ENCODE assay signal across 8 mouse cellular contexts in the genomic region with DNA sequence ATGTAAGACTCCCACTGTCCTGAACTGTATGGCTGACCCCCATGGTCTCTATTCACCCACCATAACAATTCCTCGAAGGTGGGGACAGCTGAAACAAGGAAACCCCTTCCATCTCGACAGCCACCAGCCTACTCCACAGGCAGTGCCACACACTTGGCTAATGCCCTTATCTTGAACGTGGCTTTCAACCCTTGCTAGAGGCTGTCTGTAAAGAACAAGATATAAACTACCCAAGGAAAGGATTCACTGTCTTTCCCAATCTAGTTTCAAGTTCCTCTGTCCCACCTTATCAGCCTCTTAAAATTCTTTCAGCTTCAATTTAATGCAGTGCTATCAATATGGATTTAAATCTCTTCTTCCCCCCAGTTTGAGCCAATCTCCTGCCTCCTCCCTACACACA. TPM values are rescaled to one million over a fixed set of nuclear protein-coding genes. Genes with fewer than 3 reads are reported as not detected.
A peak's percentile ranks its signal among the peaks of the same experiment; 100 is the strongest.
DNase-seq lines count a peak whose midpoint lies in the region; ATAC-seq and TF ChIP-seq lines count a peak whose summit lies in the region.

No protein-coding gene starts in this region.

- ATAC-seq in liver, embryonic 15.5 days (ENCODE audit: insufficient read depth) = no peak

- no peak for TF ChIP-seq CTCF in spleen, adult 2 months (IDR thresholded peaks at IDR 0.05; ENCODE audit: extremely low read depth, insufficient read depth, insufficient read length, insufficient replicate concordance)

- TF ChIP-seq POLR2A in spleen, adult 2 months (IDR thresholded peaks at IDR 0.05; ENCODE audit: low read depth, low read length) = no peak

- no peak overlapping the region for H3K4me3 ChIP-seq in spleen, adult 2 months (ENCODE audit: extremely low read depth, insufficient read depth, insufficient read length)
- peak overlapping the region; percentile 67 for H3K4me3 ChIP-seq in liver, embryonic 15.5 days (replicated peaks)

- intact Hi-C loops in left cerebral cortex, postnatal 36 days (cut with DNase I) = no loop called here

- H3K4me1 ChIP-seq in spleen, adult 2 months (ENCODE audit: control insufficient read depth, insufficient read depth, insufficient read length) = peaks cover 19% of the 10 kb centered on the region; the same call in 1 of the 2 replicates
- H3K4me1 ChIP-seq in liver, embryonic 15.5 days (replicated peaks) = peaks cover 42% of the 10 kb centered on the region

- peak overlapping the region; percentile 97 for H3K4me2 ChIP-seq in liver, embryonic 15.5 days

- H3K9me3 ChIP-seq in liver, embryonic 15.5 days (replicated peaks) = no peaks in the 10 kb centered on the region

- 0 out of 2 replicates have a peak overlapping the region, but pooled peaks have one; percentile 24 for H3K27ac ChIP-seq in spleen, adult 2 months (ENCODE audit: insufficient read depth, low read length)
- peak overlapping the region; percentile 51; the same call in 1 of the 2 replicates for H3K27ac ChIP-seq in liver, embryonic 15.5 days (replicated peaks)

- H3K27me3 ChIP-seq in spleen, adult 2 months (ENCODE audit: control insufficient read depth, insufficient read depth, low read length) = no peaks in the 10 kb centered on the region
- H3K27me3 ChIP-seq in liver, embryonic 15.5 days = peaks cover 31% of the 10 kb centered on the region

- peak overlapping the region; percentile 40 for H3K9ac ChIP-seq in liver, embryonic 15.5 days

- 30% methylated on average over 3 of the region's 3 CpGs for WGBS in spleen, adult 2 months
- WGBS in liver, embryonic 15.5 days (ENCODE audit: insufficient replicate concordance) = 16% methylated on average over 3 of the region's 3 CpGs

- H3K36me3 ChIP-seq in spleen, adult 2 months (ENCODE audit: control insufficient read depth, insufficient read depth, low read length) = no peaks in the 10 kb centered on the region
- H3K36me3 ChIP-seq in liver, embryonic 15.5 days (replicated peaks) = no peaks in the 10 kb centered on the region; the same call in none of the 2 replicates

- peak; percentile 42 for DNase-seq in cerebellum, adult 9-11 months
- no peak for DNase-seq in cerebellum, postnatal 10 days
- DNase-seq in spleen, adult 2 months (ENCODE audit: low read depth in 1 of 2, low spot score in 2 of 2) = no peak
- DNase-seq in spleen, adult 12 weeks (ENCODE audit: low spot score) = no peak
- DNase-seq in urinary bladder, postnatal 36 days (ENCODE audit: low spot score in 2 of 2) = no peak
- DNase-seq in cerebellum, adult 11 months = no peak
- DNase-seq in left cerebral cortex, postnatal 36 days (ENCODE audit: low spot score in 2 of 2) = no peak

RNA-seq across cellular contexts. Expression of a gene that starts 0.6 kb away (rescaled TPM):
- 232 and 240 TPM in 2 replicates for polyA plus RNA-seq in spleen, adult 2 months (2012; rRNA removed)
- 94.8 and 121 TPM in 2 replicates for polyA plus RNA-seq in liver, embryonic 15.5 days (2015; fragmentation: Nextera tagmentation; extraction: Ambion mirVana)
- 10 to 100 TPM; 58.3 to 60.1 TPM for total RNA-seq in left cerebral cortex, postnatal 36 days (2021)

RNA-seq across cellular contexts. Expression of a gene that starts 17.9 kb away (rescaled TPM):
- polyA plus RNA-seq in spleen, adult 2 months (2012; rRNA removed) = 4.1 and 5.2 TPM in 2 replicates
- 0.28 and 0.61 TPM in 2 replicates for polyA plus RNA-seq in liver, embryonic 15.5 days (2015; fragmentation: Nextera tagmentation; extraction: Ambion mirVana)
- 100 to 1,000 TPM; 116 to 117 TPM for total RNA-seq in left cerebral cortex, postnatal 36 days (2021)

RNA-seq across cellular contexts. Expression of a gene that starts 21.8 kb away (rescaled TPM):
- 348 and 407 TPM in 2 replicates for polyA plus RNA-seq in spleen, adult 2 months (2012; rRNA removed)
- polyA plus RNA-seq in liver, embryonic 15.5 days (2015; fragmentation: Nextera tagmentation; extraction: Ambion mirVana) = 451 and 525 TPM in 2 replicates
- 10 to 100 TPM; 56.7 to 64.8 TPM for total RNA-seq in left cerebral cortex, postnatal 36 days (2021)

RNA-seq across cellular contexts. Expression of a gene that starts 36.3 kb away (rescaled TPM):
- polyA plus RNA-seq in spleen, adult 2 months (2012; rRNA removed) = 3.6 and 4.0 TPM in 2 replicates
- polyA plus RNA-seq in liver, embryonic 15.5 days (2015; fragmentation: Nextera tagmentation; extraction: Ambion mirVana) = 2.2 and 2.4 TPM in 2 replicates
- 100 to 1,000 TPM; 469 to 527 TPM for total RNA-seq in left cerebral cortex, postnatal 36 days (2021)

RNA-seq across cellular contexts. Expression of a gene that starts 40.4 kb away (rescaled TPM):
- 60.4 and 60.8 TPM in 2 replicates for polyA plus RNA-seq in spleen, adult 2 months (2012; rRNA removed)
- 26.9 and 35.1 TPM in 2 replicates for polyA plus RNA-seq in liver, embryonic 15.5 days (2015; fragmentation: Nextera tagmentation; extraction: Ambion mirVana)
- total RNA-seq in left cerebral cortex, postnatal 36 days (2021) = 1 to 10 TPM; 2.5 to 2.7 TPM
